Mouse (Mus musculus): ENCODE data around the gene Polr1b. TPM values are rescaled to one million over a fixed set of nuclear protein-coding genes. Genes with fewer than 3 reads are reported as not detected.

The Polr1b gene
- polyA plus RNA-seq (2012; rRNA removed) = 12.3 and 14.9 TPM in 2 replicates

DNA sequence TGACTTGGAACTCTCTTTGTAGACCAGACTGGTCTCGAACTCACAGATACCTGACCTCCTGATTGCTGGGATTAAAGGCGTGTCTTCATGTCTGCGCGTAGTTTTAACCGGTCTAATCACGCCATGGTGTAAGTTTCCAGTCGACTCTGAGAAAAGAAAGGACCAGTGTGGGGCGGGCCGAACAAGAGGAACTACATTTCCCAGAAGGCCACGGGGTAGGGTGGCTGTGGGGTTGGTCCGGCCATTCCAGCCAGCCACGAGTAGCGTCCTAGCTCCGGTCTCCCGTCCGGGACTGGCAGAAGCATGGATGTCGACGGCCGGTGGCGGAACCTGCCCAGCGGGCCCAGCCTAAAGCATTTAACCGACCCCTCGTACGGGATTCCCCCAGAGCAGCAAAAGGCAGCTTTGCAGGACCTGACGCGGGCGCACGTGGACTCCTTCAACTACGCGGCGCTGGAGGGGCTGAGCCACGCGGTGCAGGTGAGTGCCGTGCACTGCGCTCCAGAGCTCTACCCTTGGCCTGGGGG is at the start of gene Polr1b:
Gene Polr1b (plus strand): TSS at position 212 of the 527 bp plus-strand sequence.
- WGBS = under 1% methylated on average over 35 of the region's 35 CpGs
- peak; percentile 55; the same call in 1 of the 2 replicates for TF ChIP-seq POLR2A (IDR thresholded peaks at IDR 0.05; ENCODE audit: borderline replicate concordance, extremely low read depth, low read depth, low read length)
- no peak for TF ChIP-seq CTCF (IDR thresholded peaks at IDR 0.05; ENCODE audit: insufficient read depth, low read length)
- Histone ChIP-seq H3K4me1 (ENCODE audit: control insufficient read depth, insufficient read depth, low read length) (peaks cover 4% of the 10 kb centered on the region; the same call in 1 of the 2 replicates), H3K4me3 (replicated peaks; ENCODE audit: extremely low read depth, low read depth, low read length) (peak within 1 kb of the TSS; percentile 89)
- DNase-seq = peak; percentile 93

- DNase-seq = no peak
- Histone ChIP-seq H3K4me3 (replicated peaks; ENCODE audit: extremely low read depth, low read depth, low read length) (no peak overlapping the region), H3K4me1 (ENCODE audit: control insufficient read depth, insufficient read depth, low read length) (no peaks in the 10 kb centered on the region)
- WGBS = 48% methylated on average over 4 of the region's 4 CpGs
- TF ChIP-seq CTCF (IDR thresholded peaks at IDR 0.05; ENCODE audit: insufficient read depth, low read length) = no peak
- no peak for TF ChIP-seq POLR2A (IDR thresholded peaks at IDR 0.05; ENCODE audit: borderline replicate concordance, extremely low read depth, low read depth, low read length)
These were observed 48.3 kb upstream of the Polr1b start for GRCm38 (mm10) chr2:129052451-129052983.

GRCm38 (mm10) chr2:129055741-129056140 is 45.1 kb upstream of the Polr1b start:
- Histone ChIP-seq H3K4me3 (replicated peaks; ENCODE audit: extremely low read depth, low read depth, low read length) (no peak overlapping the region), H3K4me1 (ENCODE audit: control insufficient read depth, insufficient read depth, low read length) (no peaks in the 10 kb centered on the region)
- 83% methylated on average over 6 of the region's 6 CpGs for WGBS
- no peak for DNase-seq
- TF ChIP-seq POLR2A (IDR thresholded peaks at IDR 0.05; ENCODE audit: borderline replicate concordance, extremely low read depth, low read depth, low read length) = no peak
- TF ChIP-seq CTCF (IDR thresholded peaks at IDR 0.05; ENCODE audit: insufficient read depth, low read length) = no peak

DNA sequence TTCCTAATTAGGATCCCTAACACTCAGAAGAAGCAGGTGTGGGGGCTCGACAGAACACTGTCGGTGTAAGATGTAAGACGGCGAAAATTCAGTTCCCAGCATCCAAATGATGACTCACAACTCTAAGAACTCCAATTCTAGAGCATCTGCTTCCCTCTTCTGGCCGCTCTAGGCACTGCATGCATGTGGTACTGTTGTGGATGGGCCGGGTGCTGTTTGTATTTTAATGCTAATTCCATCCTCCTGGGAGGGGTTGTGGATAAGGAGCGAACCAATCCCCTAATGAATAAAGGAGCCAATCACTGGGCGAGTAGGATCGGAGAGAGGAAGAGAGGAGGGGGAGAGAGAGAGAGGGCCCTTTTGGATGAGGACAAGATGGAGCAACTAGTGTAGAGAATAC is 44.2 kb upstream of the Polr1b start:
- no peak overlapping the region for H3K4me3 ChIP-seq (replicated peaks; ENCODE audit: extremely low read depth, low read depth, low read length)
- WGBS = 57% methylated on average over 9 of the region's 9 CpGs
- DNase-seq = peak; percentile 32
- TF ChIP-seq POLR2A (IDR thresholded peaks at IDR 0.05; ENCODE audit: borderline replicate concordance, extremely low read depth, low read depth, low read length) (no peak), CTCF (IDR thresholded peaks at IDR 0.05; ENCODE audit: insufficient read depth, low read length) (peak; percentile 60)
- no peaks in the 10 kb centered on the region for H3K4me1 ChIP-seq (ENCODE audit: control insufficient read depth, insufficient read depth, low read length)

DNA sequence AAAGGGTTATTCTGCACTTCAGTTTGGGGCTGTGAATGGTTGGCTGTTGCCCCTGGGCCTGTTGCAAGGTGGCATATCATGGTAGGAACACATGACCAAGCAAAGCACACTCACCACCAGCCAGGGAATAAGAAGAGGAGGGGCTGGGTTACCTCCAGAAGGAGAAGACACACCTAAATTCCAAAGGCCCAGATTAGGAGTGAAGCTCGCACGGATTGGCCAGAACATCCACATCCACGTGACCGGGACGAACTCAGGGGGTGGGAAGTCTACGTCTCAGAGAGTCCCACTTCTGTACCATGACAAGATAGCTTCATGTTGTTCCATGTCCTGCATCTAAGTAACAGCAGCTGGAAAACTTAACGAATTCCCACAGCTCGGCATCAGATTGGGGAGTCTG is 43.5 kb upstream of the Polr1b start:
- Histone ChIP-seq H3K4me3 (replicated peaks; ENCODE audit: extremely low read depth, low read depth, low read length) (no peak overlapping the region), H3K4me1 (ENCODE audit: control insufficient read depth, insufficient read depth, low read length) (no peaks in the 10 kb centered on the region)
- DNase-seq = no peak
- WGBS = 95% methylated on average over 8 of the region's 8 CpGs
- TF ChIP-seq CTCF (IDR thresholded peaks at IDR 0.05; ENCODE audit: insufficient read depth, low read length) (no peak), POLR2A (IDR thresholded peaks at IDR 0.05; ENCODE audit: borderline replicate concordance, extremely low read depth, low read depth, low read length) (no peak)

DNA sequence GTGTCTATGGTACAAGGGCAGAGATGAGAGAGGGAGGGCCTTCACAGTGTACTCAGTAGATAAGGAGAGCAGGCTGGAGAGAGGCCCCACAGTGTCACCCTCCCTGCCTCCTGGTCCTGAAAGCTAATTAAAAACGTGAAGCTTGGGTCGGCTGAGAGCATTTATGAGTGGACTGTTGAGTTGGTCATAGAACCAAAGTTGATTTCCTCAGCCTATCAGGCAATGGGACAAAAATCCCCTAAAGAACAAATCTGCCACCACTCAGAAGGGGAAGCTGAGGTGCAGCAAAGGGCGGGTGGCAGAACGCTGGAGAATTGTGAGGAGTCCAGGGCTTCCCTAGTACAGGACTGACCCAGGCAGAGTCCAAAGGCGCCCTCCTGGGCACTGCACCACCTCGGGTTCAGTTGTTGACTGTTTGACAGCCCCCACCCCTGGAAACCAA is 42.9 kb upstream of the Polr1b start:
- Histone ChIP-seq H3K4me3 (replicated peaks; ENCODE audit: extremely low read depth, low read depth, low read length) (no peak overlapping the region), H3K4me1 (ENCODE audit: control insufficient read depth, insufficient read depth, low read length) (no peaks in the 10 kb centered on the region)
- TF ChIP-seq POLR2A (IDR thresholded peaks at IDR 0.05; ENCODE audit: borderline replicate concordance, extremely low read depth, low read depth, low read length) = no peak
- no peak for TF ChIP-seq CTCF (IDR thresholded peaks at IDR 0.05; ENCODE audit: insufficient read depth, low read length)
- no peak for DNase-seq
- WGBS = 87% methylated on average over 6 of the region's 6 CpGs

GRCm38 (mm10) chr2:129061456-129062059 is 39.2 kb upstream of the Polr1b start:
- 75% methylated on average over 10 of the region's 10 CpGs for WGBS
- Histone ChIP-seq H3K4me3 (replicated peaks; ENCODE audit: extremely low read depth, low read depth, low read length) (no peak overlapping the region), H3K4me1 (ENCODE audit: control insufficient read depth, insufficient read depth, low read length) (peaks cover 3% of the 10 kb centered on the region)
- no peak for DNase-seq
- TF ChIP-seq POLR2A (IDR thresholded peaks at IDR 0.05; ENCODE audit: borderline replicate concordance, extremely low read depth, low read depth, low read length) (no peak), CTCF (IDR thresholded peaks at IDR 0.05; ENCODE audit: insufficient read depth, low read length) (no peak)

- WGBS = 2% methylated on average over 51 of the region's 62 CpGs
- peaks cover 8% of the 10 kb centered on the region for H3K4me1 ChIP-seq (ENCODE audit: control insufficient read depth, insufficient read depth, low read length)
- peak; percentile 79 for DNase-seq
- peak within 1 kb of the TSS; percentile 95 for H3K4me3 ChIP-seq (replicated peaks; ENCODE audit: extremely low read depth, low read depth, low read length)
- TF ChIP-seq CTCF (IDR thresholded peaks at IDR 0.05; ENCODE audit: insufficient read depth, low read length) (no peak), POLR2A (IDR thresholded peaks at IDR 0.05; ENCODE audit: borderline replicate concordance, extremely low read depth, low read depth, low read length) (peak; percentile 71)
These were observed 35.1 kb upstream of the Polr1b start, which contains the start of gene Ttl for GRCm38 (mm10) chr2:129065437-129066282. Ttl (plus strand) TSS chr2:129065942.

DNA sequence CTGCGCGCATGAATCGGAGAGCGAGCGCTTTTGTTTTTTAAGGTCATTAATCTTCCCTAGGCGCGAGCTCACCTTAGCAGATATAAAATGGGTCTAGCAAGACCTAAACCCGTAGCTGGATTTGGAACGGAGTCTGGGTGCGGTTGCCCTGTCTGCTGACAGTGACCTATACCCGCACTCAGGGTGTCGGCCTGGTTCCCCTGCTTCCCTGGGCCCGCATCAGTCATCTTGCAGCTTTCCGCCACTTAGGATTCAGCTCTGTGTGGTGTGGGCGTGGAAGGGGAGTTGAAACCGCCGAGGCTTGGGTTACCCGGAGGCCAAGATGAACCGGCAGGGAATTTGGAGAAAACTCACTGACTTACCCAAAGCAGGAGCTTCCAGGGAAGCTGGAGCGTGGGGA is 34.5 kb upstream of the Polr1b start:
- Histone ChIP-seq H3K4me1 (ENCODE audit: control insufficient read depth, insufficient read depth, low read length) (peaks cover 8% of the 10 kb centered on the region), H3K4me3 (replicated peaks; ENCODE audit: extremely low read depth, low read depth, low read length) (peak overlapping the region; percentile 91)
- TF ChIP-seq CTCF (IDR thresholded peaks at IDR 0.05; ENCODE audit: insufficient read depth, low read length) (no peak), POLR2A (IDR thresholded peaks at IDR 0.05; ENCODE audit: borderline replicate concordance, extremely low read depth, low read depth, low read length) (no peak)
- peak; percentile 49 for DNase-seq
- WGBS = under 1% methylated on average over 20 of the region's 20 CpGs

Measured in lung, adult 2 months (tissue).